Mouse (Mus musculus): ENCODE measurements around the gene Paxx. TPM values are rescaled to one million over a fixed set of nuclear protein-coding genes. Genes with fewer than 3 reads are reported as not detected.

The Paxx gene
- polyA plus RNA-seq, 1 experiment from 2014 or later: 31.1 TPM

DNA sequence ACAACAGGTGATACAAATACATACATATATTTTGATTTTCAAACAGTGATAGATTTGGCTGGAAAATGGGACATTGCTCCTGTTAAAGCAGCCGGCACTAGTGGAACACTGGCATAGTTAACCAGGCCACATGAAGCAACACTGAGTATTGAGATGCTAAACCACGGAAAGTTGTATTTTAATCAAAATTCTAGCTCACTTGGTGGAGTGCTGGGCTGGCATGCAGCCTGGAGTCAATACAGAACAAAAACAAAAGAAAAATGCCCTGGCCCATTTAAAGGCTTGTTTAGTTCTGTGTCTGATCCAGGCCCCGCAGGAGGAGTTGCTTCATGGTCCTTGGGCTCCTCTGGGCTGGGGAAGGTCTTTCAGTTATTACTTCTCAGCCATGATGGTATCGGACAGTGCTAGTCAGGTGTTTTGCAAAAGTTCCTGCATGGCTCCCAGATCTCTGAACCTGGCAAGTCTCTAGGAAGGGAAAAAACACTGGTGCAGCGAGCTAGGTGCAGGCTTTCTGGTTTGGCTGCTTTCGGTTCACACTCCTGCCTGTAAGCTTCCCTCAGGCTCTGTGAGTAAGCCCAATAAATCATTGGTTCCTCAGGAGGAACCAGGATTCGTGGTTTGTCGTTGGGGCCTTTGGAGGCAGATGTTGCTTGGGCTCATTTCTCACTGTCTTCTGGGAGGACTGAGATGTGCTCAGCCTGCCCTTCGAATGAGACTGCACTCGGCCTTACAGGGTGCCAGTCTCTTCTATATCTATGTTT lies 18.8 kb upstream of the Paxx start:
- 67% methylated on average over 10 of the region's 10 CpGs for WGBS

GRCm38 (mm10) chr2:25477967-25478675 lies 17.2 kb upstream of the Paxx start:
- ATAC-seq (replicated peaks; ENCODE audit: insufficient number of reproducible peaks, insufficient read depth, low FRiP score, low read depth): no peak
- WGBS: 80% methylated on average over 3 of the region's 3 CpGs
- Histone ChIP-seq H3K36me3 (no peaks in the 10 kb centered on the region), H3K27ac (no peak overlapping the region), H3K9ac (no peak overlapping the region), H3K4me3 (no peak overlapping the region), H3K27me3 (peaks cover 4% of the 10 kb centered on the region; the same call in 1 of the 2 replicates), H3K9me3 (replicated peaks) (no peaks in the 10 kb centered on the region), H3K4me2 (no peak overlapping the region), H3K4me1 (replicated peaks) (no peaks in the 10 kb centered on the region)

More for the DNA sequence above, 18.8 kb upstream of the Paxx start:
- Histone ChIP-seq H3K4me3 (no peak overlapping the region), H3K36me3 (no peaks in the 10 kb centered on the region), H3K4me1 (replicated peaks) (no peaks in the 10 kb centered on the region), H3K4me2 (no peak overlapping the region), H3K27ac (no peak overlapping the region), H3K27me3 (peaks cover 4% of the 10 kb centered on the region; the same call in 1 of the 2 replicates), H3K9ac (no peak overlapping the region), H3K9me3 (replicated peaks) (no peaks in the 10 kb centered on the region)
- no peak for ATAC-seq (replicated peaks; ENCODE audit: insufficient number of reproducible peaks, insufficient read depth, low FRiP score, low read depth)

GRCm38 (mm10) chr2:25477541-25477940 lies 16.6 kb upstream of the Paxx start:
- ATAC-seq (replicated peaks; ENCODE audit: insufficient number of reproducible peaks, insufficient read depth, low FRiP score, low read depth): no peak
- no peaks in the 10 kb centered on the region for H3K36me3 ChIP-seq
- no peak overlapping the region for H3K27ac ChIP-seq
- H3K27me3 ChIP-seq: peaks cover 4% of the 10 kb centered on the region; the same call in 1 of the 2 replicates
- H3K9me3 ChIP-seq (replicated peaks): no peaks in the 10 kb centered on the region
- WGBS: 79% methylated on average over 8 of the region's 8 CpGs
- H3K9ac ChIP-seq: no peak overlapping the region
- H3K4me2 ChIP-seq: no peak overlapping the region
- H3K4me1 ChIP-seq (replicated peaks): no peaks in the 10 kb centered on the region
- no peak overlapping the region for H3K4me3 ChIP-seq

DNA sequence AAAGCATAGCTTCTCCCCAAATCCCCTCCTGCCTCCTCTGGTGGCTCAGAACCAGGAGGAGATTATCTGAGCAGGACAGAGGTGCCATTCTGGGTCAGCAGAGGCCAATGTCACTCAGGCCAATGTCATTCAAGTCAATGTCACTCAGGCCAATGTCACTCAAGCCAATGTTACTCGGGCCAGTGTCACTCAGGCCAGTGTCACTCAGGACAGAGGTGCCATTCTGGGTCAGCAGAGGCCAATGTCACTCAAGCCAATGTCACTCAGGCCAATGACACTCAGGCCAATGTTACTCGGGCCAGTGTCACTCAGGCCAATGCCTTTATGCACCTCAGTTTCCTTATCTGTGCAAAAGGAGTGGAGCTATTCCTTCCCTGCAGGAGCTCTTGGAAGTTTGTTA lies 11.7 kb upstream of the Paxx start:
- Histone ChIP-seq H3K9me3 (replicated peaks) (no peaks in the 10 kb centered on the region), H3K4me1 (replicated peaks) (peaks cover 28% of the 10 kb centered on the region), H3K4me2 (no peak overlapping the region), H3K4me3 (no peak overlapping the region), H3K9ac (no peak overlapping the region), H3K27ac (no peak overlapping the region), H3K36me3 (no peaks in the 10 kb centered on the region), H3K27me3 (no peaks in the 10 kb centered on the region)
- no peak for ATAC-seq (replicated peaks; ENCODE audit: insufficient number of reproducible peaks, insufficient read depth, low FRiP score, low read depth)
- 67% methylated on average over 2 of the region's 2 CpGs for WGBS

GRCm38 (mm10) chr2:25469969-25470368 lies 9.1 kb upstream of the Paxx start, which contains the start of gene Ptgds:
TSS of gene Ptgds (minus strand) at chr2:25470046.
- no peak for ATAC-seq (replicated peaks; ENCODE audit: insufficient number of reproducible peaks, insufficient read depth, low FRiP score, low read depth)
- peaks cover 38% of the 10 kb centered on the region for H3K4me1 ChIP-seq (replicated peaks)
- peak within 1 kb of the TSS; percentile 40 for H3K4me2 ChIP-seq
- H3K36me3 ChIP-seq: no peaks in the 10 kb centered on the region
- 24% methylated on average over 6 of the region's 6 CpGs for WGBS
- H3K27me3 ChIP-seq: no peaks in the 10 kb centered on the region
- peak within 1 kb of the TSS; percentile 96 for H3K27ac ChIP-seq
- H3K9ac ChIP-seq: 0 out of 2 replicates have a peak within 1 kb of the TSS, but pooled peaks have one; percentile 18
- peak within 1 kb of the TSS; percentile 3 for H3K4me3 ChIP-seq
- H3K9me3 ChIP-seq (replicated peaks): no peaks in the 10 kb centered on the region

DNA sequence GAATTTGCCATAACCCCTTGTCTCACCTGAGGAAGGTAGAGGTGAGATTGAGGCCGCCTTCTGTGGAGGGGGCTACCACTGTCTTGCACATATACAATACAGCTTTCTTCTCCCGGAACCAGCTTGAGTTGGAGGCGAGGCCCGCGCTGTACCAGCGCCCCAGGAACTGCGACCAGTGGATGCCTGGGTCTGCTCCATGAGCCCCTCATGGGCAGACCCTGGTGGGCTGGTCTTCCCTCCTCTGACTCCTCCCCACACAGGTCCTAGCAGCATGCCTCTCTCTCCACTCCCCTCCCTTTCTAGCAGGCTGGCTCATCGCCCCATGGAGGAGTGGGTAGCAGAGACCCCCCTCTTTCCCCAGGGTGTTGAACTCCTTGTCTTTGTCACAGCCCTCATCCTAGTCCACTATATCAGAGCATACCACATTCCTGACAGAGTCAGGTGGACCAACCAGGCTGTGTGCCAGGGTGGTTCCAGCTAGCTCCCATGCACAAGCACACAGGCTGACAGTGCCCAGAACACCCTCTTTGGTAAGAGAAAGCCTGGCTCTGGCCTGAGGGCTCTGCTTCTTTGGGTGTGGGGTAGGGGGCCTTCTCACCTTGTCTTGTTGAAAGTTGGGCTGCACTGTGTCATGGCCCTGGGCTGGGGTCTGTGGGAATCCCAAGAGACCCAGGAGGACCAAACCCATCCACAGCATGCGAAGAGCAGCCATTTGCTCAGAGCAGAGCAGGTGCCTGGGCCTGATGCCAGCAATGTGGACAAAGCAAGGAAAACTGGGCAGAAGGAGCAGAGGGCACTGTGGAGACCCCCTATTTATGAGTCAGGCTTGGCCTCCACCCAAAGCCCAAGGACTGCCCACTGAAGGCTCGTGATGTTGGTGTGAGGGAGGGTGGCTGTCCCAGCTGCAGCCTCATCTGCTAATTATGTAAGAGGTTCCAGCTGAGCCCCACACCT lies 8.3 kb upstream of the Paxx start:
- peak overlapping the region; percentile 40 for H3K4me2 ChIP-seq
- ATAC-seq (replicated peaks; ENCODE audit: insufficient number of reproducible peaks, insufficient read depth, low FRiP score, low read depth): peak; percentile 87
- H3K9me3 ChIP-seq (replicated peaks): no peaks in the 10 kb centered on the region
- H3K27ac ChIP-seq: peak overlapping the region; percentile 96
- peaks cover 38% of the 10 kb centered on the region for H3K4me1 ChIP-seq (replicated peaks)
- WGBS: 68% methylated on average over 10 of the region's 10 CpGs
- no peaks in the 10 kb centered on the region for H3K27me3 ChIP-seq
- peak overlapping the region; percentile 3 for H3K4me3 ChIP-seq
- H3K36me3 ChIP-seq: no peaks in the 10 kb centered on the region
- 0 out of 2 replicates have a peak overlapping the region, but pooled peaks have one; percentile 18 for H3K9ac ChIP-seq

DNA sequence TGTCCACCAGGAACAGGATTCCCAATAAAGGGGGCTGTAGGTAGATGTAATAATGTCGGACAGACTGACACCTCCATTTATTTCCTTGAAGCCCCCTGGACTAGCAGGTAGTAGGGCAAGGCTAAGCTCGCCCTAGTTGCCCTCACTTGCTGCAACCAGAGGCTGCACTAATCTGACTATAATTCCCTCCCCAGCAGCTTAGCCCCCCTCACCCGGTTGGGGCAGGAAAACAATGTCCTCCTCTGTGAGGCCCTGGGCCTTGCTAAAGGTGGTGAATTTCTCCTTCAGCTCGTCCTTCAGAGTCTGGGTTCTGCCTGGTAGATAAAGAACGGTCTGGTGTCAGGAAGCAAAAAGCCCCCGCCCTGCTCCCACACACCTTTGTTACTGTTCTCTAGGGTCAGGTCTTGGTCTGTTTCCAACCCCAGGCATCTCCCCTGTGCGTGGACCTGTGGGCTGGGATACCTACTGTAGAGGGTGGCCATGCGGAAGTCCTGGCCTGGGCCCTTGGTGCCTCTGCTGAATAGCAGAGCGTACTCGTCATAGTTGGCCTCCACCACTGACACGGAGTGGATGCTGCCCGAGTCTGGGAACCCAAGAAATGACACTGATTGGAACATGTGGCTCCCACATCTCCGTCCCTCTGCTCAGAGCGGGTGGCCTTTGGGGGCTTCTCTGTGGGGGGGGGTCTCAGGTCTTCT lies 6.9 kb upstream of the Paxx start:
- Histone ChIP-seq H3K27me3 (no peaks in the 10 kb centered on the region), H3K4me3 (no peak overlapping the region), H3K36me3 (no peaks in the 10 kb centered on the region), H3K9me3 (replicated peaks) (no peaks in the 10 kb centered on the region), H3K4me1 (replicated peaks) (peaks cover 38% of the 10 kb centered on the region), H3K9ac (no peak overlapping the region; the same call in 1 of the 2 replicates), H3K27ac (peak overlapping the region; percentile 96), H3K4me2 (peak overlapping the region; percentile 28; the same call in 1 of the 2 replicates)
- ATAC-seq (replicated peaks; ENCODE audit: insufficient number of reproducible peaks, insufficient read depth, low FRiP score, low read depth): no peak
- 58% methylated on average over 14 of the region's 14 CpGs for WGBS

DNA sequence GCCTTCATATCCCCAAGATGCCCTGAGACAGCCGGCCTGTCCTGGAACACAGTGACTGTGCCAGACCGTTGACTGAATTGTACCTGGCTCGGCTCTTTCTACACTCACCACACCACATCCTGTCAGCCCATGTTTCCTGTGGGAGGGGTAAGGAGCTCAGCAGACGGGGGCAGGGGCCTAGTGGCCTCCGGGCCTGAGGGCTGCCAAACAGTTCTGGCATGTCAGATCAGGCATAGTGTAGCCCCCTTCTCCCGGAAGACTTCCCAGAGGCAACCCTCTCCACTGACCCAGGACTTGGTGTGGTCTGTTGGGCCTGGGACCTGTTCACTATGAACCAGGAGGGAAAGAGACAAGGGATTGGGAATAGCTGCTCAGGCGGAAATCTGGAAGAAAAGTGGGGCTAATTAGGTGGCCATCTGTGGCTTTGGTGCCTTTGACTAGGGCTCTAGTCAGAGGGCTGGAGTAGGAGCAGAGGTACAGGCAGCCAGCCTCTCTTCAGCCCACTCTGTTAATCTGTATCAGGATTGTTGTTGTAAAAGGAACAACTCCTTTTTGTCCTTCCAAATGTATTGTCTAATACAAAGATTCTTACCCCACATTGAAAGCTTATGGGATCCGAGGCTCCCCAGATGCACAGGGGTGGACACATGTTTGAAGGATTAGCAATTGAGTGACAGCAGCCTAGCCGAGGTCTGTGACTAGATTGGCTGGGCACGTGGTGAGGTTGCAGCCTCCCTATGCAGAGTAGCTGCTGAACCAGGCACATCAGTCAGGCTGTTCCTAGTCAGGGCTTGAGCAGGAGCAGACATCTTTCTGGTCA lies 5.1 kb upstream of the Paxx start:
- Histone ChIP-seq H3K9me3 (replicated peaks) (no peaks in the 10 kb centered on the region), H3K4me2 (no peak overlapping the region), H3K27me3 (no peaks in the 10 kb centered on the region), H3K27ac (peak overlapping the region; percentile 42; the same call in 1 of the 2 replicates), H3K36me3 (no peaks in the 10 kb centered on the region), H3K9ac (no peak overlapping the region), H3K4me1 (replicated peaks) (peaks cover 45% of the 10 kb centered on the region), H3K4me3 (no peak overlapping the region)
- ATAC-seq (replicated peaks; ENCODE audit: insufficient number of reproducible peaks, insufficient read depth, low FRiP score, low read depth): no peak
- 42% methylated on average over 10 of the region's 10 CpGs for whole genome bisulfite sequencing

- Histone ChIP-seq H3K4me2 (no peak overlapping the region), H3K27me3 (no peaks in the 10 kb centered on the region), H3K9me3 (replicated peaks) (no peaks in the 10 kb centered on the region), H3K4me1 (replicated peaks) (peaks cover 44% of the 10 kb centered on the region), H3K4me3 (no peak overlapping the region), H3K36me3 (no peaks in the 10 kb centered on the region), H3K27ac (no peak overlapping the region), H3K9ac (no peak overlapping the region)
- 74% methylated on average over 2 of the region's 2 CpGs for WGBS
- ATAC-seq (replicated peaks; ENCODE audit: insufficient number of reproducible peaks, insufficient read depth, low FRiP score, low read depth): no peak
Observed at GRCm38 (mm10) chr2:25465256-25465655, 4.4 kb upstream of the Paxx start.

DNA sequence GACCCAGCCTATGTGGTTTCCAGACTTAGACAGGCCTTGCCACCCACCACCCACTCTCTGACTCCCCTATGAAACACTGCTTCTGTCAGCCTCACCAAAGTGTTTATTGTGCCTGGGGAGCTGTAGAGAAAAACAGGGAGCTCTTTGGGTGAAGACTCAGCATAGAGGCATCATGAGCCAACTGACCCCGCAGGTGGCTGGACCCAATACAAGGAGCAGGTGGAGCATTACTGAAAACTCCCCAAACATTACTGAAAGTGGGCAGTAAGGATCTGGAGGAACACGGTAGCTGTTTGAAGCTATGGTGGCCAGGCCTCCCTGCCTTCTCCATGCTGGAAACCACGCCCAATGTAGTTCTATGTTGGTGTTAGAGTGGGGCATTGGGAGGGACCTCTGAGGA lies 2.7 kb upstream of the Paxx start:
- ATAC-seq (replicated peaks; ENCODE audit: insufficient number of reproducible peaks, insufficient read depth, low FRiP score, low read depth): no peak
- Histone ChIP-seq H3K9ac (no peak overlapping the region), H3K27me3 (no peaks in the 10 kb centered on the region), H3K27ac (no peak overlapping the region), H3K36me3 (no peaks in the 10 kb centered on the region), H3K4me1 (replicated peaks) (peaks cover 44% of the 10 kb centered on the region), H3K4me2 (no peak overlapping the region), H3K4me3 (no peak overlapping the region), H3K9me3 (replicated peaks) (no peaks in the 10 kb centered on the region)
- WGBS: 83% methylated on average over 3 of the region's 3 CpGs
